Mouse (Mus musculus) T-cell, adult 2 months (primary cell): ENCODE measurements around the gene Vps50.
"Not testable (repeated sequence)": the region's sequence is repeated elsewhere in the genome, so short reads cannot be mapped to it uniquely, and the experiment has no call there.

ENCODE experiments used
- DNase-seq: peaks from one replicate; pipeline ENCODE4 v3.0.0; 2022; ENCODE audit warnings: low spot score

The Vps50 gene

GRCm38 (mm10) chr6:3498162-3498848, at the start of gene Vps50, which contains the start of gene Hepacam2:
Gene Vps50 (plus strand): TSS chr6:3498382.
Gene Hepacam2 (minus strand): TSS chr6:3498298.
- peak; percentile 90 for DNase-seq

- DNase-seq = no peak
Observed at GRCm38 (mm10) chr6:3454421-3454820, 43.8 kb upstream of the Vps50 start.

GRCm38 (mm10) chr6:3455944-3456536, 42.1 kb upstream of the Vps50 start:
- no peak for DNase-seq

- no peak for DNase-seq
Observed at GRCm38 (mm10) chr6:3463026-3463425, 35.2 kb upstream of the Vps50 start.

DNA sequence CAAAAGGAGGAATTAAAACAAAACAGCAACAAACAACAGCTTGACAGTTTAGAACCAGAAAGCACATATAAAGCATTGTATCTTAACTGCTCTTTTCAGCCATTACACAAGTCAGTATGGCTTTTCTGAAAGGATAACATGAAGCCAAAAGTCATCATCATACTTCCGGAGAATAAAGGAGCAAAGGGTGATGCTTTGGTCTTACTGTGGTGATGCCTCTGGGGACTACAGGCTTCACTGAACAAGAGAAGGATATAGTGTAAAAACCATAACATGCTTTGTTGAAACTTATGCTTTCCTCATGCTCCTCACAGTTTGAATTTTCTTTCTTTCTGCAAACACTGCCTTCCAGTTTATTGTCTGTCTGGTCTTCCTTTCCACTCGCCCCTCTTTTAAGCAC, 34.6 kb upstream of the Vps50 start:
- DNase-seq = no peak

GRCm38 (mm10) chr6:3468627-3469026, 29.6 kb upstream of the Vps50 start:
- no peak for DNase-seq

- no peak for DNase-seq
Observed at GRCm38 (mm10) chr6:3470706-3471105, 27.5 kb upstream of the Vps50 start.

GRCm38 (mm10) chr6:3476299-3476698, 21.9 kb upstream of the Vps50 start:
- DNase-seq = no peak

- DNase-seq = no peak
Observed at GRCm38 (mm10) chr6:3479853-3480252, 18.3 kb upstream of the Vps50 start.

DNA sequence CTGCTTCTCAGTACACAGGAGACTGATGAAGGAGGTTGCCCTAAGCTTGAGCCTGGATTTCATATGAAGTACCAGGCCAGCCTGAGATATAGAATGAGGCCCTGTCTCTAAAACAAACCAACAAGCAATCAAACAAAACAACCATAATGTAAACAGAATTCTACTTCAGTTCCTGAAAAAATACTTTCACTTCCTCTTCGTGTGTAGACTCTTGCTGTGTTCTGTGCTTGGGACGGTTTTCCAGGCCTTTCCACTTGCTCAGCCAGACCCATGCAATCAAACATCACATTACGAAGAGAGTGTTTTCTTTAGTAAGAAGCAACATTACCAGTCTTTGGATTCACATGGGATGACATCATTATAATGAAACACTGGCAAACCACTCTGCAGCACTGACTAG, 16.5 kb upstream of the Vps50 start:
- DNase-seq = no peak

GRCm38 (mm10) chr6:3485133-3485532, 13.0 kb upstream of the Vps50 start:
- no peak for DNase-seq

- no peak for DNase-seq
Observed at GRCm38 (mm10) chr6:3487355-3487754, 10.8 kb upstream of the Vps50 start.

DNA sequence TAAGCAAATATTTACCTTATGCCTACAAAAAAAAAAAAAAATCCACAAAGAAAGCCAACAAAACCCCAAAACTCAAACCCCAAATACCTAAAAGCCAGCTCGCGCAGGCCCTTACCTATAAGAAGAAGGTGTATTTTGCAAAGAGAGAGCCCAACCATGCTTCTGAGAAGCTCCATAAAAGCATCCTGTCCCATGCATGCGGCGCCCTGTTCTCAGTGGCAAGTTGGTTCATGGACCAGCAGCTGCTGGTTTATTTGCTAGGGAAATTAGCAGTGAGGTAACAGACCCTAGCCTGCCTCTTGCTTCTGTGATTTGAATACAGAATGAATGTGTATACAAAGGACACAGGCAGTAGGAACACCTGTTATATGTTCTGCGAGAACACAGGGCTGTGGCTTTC, 3.9 kb upstream of the Vps50 start:
- DNase-seq = no peak

- peak; percentile 18 for DNase-seq
Observed at GRCm38 (mm10) chr6:3496210-3496609, 2.0 kb upstream of the Vps50 start.

DNA sequence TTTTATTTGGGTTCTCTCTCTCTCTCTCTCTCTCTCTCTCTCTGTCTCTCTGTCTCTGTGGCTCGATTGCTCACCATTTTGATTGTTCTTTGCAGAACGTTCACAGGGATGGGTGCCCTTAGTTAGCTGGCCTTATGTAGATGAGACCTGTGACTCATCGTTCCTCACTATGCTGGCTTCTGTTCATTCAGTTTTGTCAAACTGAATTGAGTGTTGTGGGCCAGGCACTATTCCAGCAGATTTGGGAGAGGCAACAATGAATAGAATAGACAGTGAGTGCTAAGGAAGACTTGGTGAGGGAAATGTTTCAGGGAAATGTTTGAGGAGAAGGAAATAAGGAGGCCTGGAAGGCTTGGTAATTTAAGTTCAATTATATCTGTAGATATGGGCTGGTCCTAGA, 2.1 kb downstream of the Vps50 start:
- DNase-seq = no peak

- DNase-seq = no peak
Observed at GRCm38 (mm10) chr6:3505289-3505688, 7.1 kb downstream of the Vps50 start.

DNA sequence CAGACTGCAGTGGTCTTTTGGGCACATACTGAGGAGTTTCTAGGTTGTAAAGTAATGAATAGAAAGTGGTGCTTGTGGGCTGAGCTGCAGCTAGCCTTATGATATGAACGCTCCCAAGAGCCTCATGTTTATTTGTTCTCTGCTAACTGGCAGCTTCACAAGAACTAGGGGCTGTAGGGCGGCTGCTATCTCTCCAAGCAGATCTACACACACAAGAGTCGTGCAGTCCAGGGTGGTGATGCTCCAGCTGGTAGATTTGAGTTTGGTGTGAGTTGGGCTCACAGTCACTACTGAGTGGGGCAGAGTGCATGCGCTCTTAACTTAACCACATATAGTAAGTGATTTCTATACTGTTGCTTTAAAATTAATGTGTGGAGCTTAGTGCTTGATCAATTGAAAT, 8.9 kb downstream of the Vps50 start:
- no peak for DNase-seq

DNA sequence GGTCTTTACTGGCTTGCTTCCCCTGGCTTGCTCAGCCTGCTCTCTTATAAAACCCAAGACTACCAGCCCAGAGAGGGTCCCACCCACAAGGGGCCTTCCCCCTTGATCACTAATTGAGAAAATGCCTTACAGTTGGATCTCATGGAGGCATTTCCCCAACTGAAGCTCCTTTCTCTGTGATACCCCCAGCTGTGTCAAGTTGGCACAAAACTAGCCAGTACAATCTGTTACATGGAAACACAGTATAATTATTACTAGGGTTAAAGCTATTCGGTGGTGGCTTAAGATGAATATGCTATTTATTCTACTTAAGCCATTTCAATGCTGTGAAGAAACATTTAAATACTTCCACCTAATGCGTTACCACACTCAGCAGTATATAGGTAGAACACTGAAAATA, 10.0 kb downstream of the Vps50 start:
- DNase-seq = not testable (repeated sequence)

DNA sequence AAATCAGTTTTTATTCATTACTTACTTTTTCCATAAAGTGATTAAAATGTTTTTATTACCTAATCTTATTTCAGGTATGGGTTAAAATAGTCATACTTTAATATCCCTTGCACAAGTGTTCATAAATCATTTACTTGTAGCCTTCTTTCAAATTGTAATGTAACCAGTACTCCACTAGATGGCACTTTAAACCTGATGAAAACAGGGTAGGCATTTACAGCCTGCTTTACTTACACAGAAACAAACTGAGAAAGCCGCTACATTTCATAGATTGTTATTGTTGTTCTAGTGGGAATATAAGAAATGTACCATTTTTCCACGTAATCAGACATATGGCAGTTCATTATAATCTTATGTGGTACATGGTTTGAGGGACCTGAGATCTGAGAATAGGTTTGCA, 11.6 kb downstream of the Vps50 start:
- DNase-seq = no peak

GRCm38 (mm10) chr6:3511116-3511515, 12.9 kb downstream of the Vps50 start:
- DNase-seq = no peak

DNA sequence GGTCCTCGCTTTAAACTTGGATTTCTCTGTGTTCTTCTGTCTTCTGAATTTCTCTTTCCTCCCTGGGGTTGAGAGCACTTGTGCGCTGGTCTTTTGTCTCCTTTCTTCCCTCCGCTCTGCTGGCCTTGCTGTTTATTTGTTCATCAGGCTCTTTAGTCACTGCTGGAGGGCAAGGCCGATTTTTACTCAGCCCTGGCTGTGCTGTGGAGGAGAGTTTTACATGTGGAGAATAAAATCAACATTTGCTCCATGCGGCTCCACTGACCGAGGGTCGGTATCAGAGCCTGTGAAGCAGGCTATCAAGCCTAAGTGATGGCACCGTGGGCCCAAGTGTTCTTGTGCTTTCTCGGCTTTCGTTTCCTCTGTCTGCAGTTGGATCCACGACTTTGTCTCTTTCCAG, 13.4 kb downstream of the Vps50 start:
- DNase-seq = no peak

GRCm38 (mm10) chr6:3512611-3513010, 14.4 kb downstream of the Vps50 start:
- DNase-seq = no peak

GRCm38 (mm10) chr6:3528198-3528597, 30.0 kb downstream of the Vps50 start:
- no peak for DNase-seq

- no peak for DNase-seq
Observed at GRCm38 (mm10) chr6:3531445-3531844, 33.3 kb downstream of the Vps50 start.
